Comparison of ENCODE assay signal across 11 mouse cellular contexts in genomic region chr1:34569876-34570275, GRCm38 (mm10). TPM values are rescaled to one million over a fixed set of nuclear protein-coding genes. Genes with fewer than 3 reads are reported as not detected.
"Had no signal": no experiment of that assay in that cellular context is flagged by ENCODE, and none has a peak within 500 bp of the region (broad histone marks: within the 10 kb centered on the region; RNA-seq: fewer than 3 reads in every experiment).

No protein-coding gene starts in this region.

- DNase-seq: lung, adult 18-20 months; lung, embryonic 14.5 days; lung, postnatal 10 days; lung, postnatal 4 days; midbrain, embryonic 14.5 days; right cerebral cortex, postnatal 14 days; thymus, adult 18-20 months; thymus, postnatal 14 days; thymus, postnatal 36 days had no signal

RNA-seq across cellular contexts. Expression of gene Prss40, which starts 9.1 kb away (rescaled TPM):
- total RNA-seq: megakaryocyte, adult 5-6 weeks; megakaryocyte-erythroid progenitor cell, adult 5-6 weeks had no signal

RNA-seq across cellular contexts. Expression of gene Amer3, which starts 9.6 kb away (rescaled TPM):
- total RNA-seq: megakaryocyte, adult 5-6 weeks; megakaryocyte-erythroid progenitor cell, adult 5-6 weeks had no signal

RNA-seq across cellular contexts. Expression of gene Cfc1, which starts 34.4 kb away (rescaled TPM):
- total RNA-seq: megakaryocyte, adult 5-6 weeks; megakaryocyte-erythroid progenitor cell, adult 5-6 weeks had no signal
